Mouse (Mus musculus): Measurements from ENCODE around the gene Arl16.

DNA sequence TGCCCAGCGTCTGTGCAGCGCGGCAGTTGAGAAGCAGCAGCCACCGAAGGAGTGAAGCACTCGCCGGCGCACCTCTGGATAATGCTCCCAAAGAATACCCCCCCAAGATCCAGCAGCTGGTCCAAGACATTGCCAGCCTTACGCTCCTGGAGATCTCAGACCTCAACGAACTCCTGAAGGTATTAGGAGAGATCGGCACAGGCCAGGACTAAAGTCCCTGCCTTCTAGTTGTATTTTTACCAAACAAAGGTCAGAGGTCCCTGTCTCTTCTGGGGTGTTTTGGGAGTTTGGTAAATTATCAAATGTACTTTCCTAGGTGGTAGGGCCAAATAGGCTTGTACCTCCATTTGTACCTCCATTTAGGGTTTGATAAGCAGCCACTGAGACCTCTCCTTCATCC, 17.8 kb upstream of the Arl16 start:
- TF ChIP-seq CTCF (IDR thresholded peaks at IDR 0.05) (no peak), POLR2A (IDR thresholded peaks at IDR 0.05; ENCODE audit: insufficient read depth, low read depth, low read length) (no peak)
